Mouse (Mus musculus) embryonic fibroblast, embryonic 13.5 days (primary cell): ENCODE data around the gene Slc27a2.

Source experiments
- CTCF ChIP-seq: IDR thresholded peaks from 2 replicates; pipeline ENCODE4 v1.5.1; 2011; ENCODE audit warnings: mild to moderate bottlenecking, control low read depth, low read length, moderate library complexity, borderline replicate concordance; ENCODE audit not compliant: insufficient read depth
- POLR2A ChIP-seq: IDR thresholded peaks from 2 replicates; pipeline ENCODE4 v1.6.1; 2011; ENCODE audit warnings: low read depth, mild to moderate bottlenecking, control low read depth, low read length, moderate library complexity

DNA sequence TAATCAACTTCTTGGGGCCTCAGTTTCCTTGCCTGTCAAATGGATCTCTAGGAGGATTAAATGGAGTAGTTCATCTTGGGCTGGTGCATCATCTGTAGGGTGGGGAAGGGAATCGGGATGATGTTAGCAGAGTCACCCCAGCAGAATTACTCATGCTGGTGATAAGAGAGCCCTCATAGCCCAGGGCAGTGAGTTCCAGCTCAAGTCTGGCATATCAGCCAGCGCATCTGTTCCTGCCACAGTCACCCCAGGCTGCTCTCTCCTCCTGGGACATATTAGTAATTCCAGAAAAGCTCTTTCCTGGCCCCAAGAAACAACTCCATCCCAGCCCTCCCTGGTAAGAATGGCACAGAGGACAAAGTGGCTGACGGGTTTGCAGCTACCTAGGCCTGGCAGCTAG lies 63.1 kb downstream of the Slc27a2 start:
- TF ChIP-seq CTCF, result no peak
- TF ChIP-seq POLR2A, result no peak
